Mouse (Mus musculus): ENCODE measurements around the gene Stk4. TPM values are rescaled to one million over a fixed set of nuclear protein-coding genes. Genes with fewer than 3 reads are reported as not detected.

Stk4 gene
- total and polyA plus RNA-seq, 3 experiments = 51.4 to 77.5 (median 64.4) TPM

DNA sequence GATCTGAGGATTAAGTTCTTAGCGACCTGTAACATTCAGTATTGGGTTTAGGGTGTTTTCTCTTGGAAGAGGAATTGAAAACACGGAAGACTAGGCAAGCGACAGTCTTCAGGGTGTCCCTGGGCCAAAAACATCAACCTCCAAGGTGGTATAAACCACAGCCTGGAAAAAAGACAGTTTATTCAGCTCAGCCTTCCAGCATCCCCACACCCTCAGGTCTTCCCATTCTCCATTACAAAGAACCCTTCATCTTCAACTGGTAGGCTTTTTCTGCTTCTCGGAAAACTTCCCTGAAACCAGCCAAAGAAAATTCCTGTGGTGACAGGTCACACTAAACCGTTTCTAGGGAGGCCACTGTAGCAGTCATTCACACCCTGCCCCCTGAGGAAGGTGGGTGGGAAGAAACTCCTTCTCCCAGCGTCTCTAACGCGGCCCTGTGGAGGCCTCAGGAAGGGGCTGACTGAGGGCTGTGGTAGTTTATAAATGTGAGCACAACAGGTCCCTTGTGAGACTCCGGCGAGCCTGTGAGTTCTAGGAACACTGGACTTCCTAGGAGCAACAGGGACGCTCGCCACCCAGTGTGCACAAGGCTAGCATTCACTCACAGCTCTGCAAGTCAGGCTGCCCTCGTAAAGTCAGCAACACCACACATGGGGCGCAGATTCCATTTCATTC, 80.1 kb downstream of the Stk4 start:
- Histone ChIP-seq H3K4me3 (replicated peaks in 1 of 3; ENCODE audit: low read depth in 2 of 3, low read length in 2 of 3, poor library complexity in 1 of 3) (no peak overlapping the region), H3K9ac (ENCODE audit: insufficient read depth, low read depth) (no peak overlapping the region), H3K4me1 (ENCODE audit: control insufficient read depth in 1 of 2, insufficient read depth in 2 of 2) (peaks cover 2 to 38% of the 10 kb centered on the region in 2 experiments; a peak in 3 of 4 replicates), H3K9me3 (replicated peaks; ENCODE audit: low read length) (no peaks in the 10 kb centered on the region), H3K79me2 (replicated peaks; ENCODE audit: control insufficient read depth, extremely low read depth, insufficient read depth, poor library complexity, severe bottlenecking) (no peaks in the 10 kb centered on the region), H3K27me3 (replicated peaks) (no peaks in the 10 kb centered on the region), H3K36me3 (replicated peaks in 1 of 2; ENCODE audit: control insufficient read depth in 1 of 2, insufficient read depth in 1 of 2, low read length in 1 of 2) (peaks cover 77 to 96% of the 10 kb centered on the region in 2 experiments), H3K4me2 (ENCODE audit: insufficient read depth, low read depth, poor library complexity, severe bottlenecking) (no peak overlapping the region), H3K27ac (ENCODE audit: insufficient read depth, low read depth) (no peak overlapping the region)
- TF ChIP-seq USF2 (conservative IDR thresholded peaks at IDR 0.05; ENCODE audit: low read depth, low read length) = no peak
- no peak for TF ChIP-seq PAX5 (IDR thresholded peaks at IDR 0.05; ENCODE audit: low read length)
- no peak for TF ChIP-seq MXI1 (IDR thresholded peaks at IDR 0.05; ENCODE audit: low read depth, low read length)
- no peak for TF ChIP-seq NRF1 (IDR thresholded peaks at IDR 0.05; ENCODE audit: low read depth, low read length)
- TF ChIP-seq MYC (IDR thresholded peaks at IDR 0.05; ENCODE audit: low read depth, low read length) = no peak
- TF ChIP-seq CHD1 (IDR thresholded peaks at IDR 0.05; ENCODE audit: low read depth, low read length) = no peak
- TF ChIP-seq JUN (IDR thresholded peaks at IDR 0.05; ENCODE audit: insufficient read depth, low read depth, low read length) = no peak
- TF ChIP-seq HCFC1 (IDR thresholded peaks at IDR 0.05; ENCODE audit: low read depth, low read length) = no peak
- no peak for TF ChIP-seq ZKSCAN1 (IDR thresholded peaks at IDR 0.05; ENCODE audit: borderline replicate concordance, low read depth, low read length)
- no peak for TF ChIP-seq BHLHE40 (IDR thresholded peaks at IDR 0.05; ENCODE audit: low read depth, low read length)
- no peak for TF ChIP-seq TBP (conservative IDR thresholded peaks at IDR 0.05; ENCODE audit: low read depth, low read length)
- TF ChIP-seq MAZ (IDR thresholded peaks at IDR 0.05; ENCODE audit: low read depth, low read length) = no peak
- no peak for TF ChIP-seq RAD21 (IDR thresholded peaks at IDR 0.05; ENCODE audit: low read depth, low read length)
- TF ChIP-seq USF1 (IDR thresholded peaks at IDR 0.05; ENCODE audit: low read depth, low read length) = no peak
- TF ChIP-seq SMC3 (IDR thresholded peaks at IDR 0.05; ENCODE audit: low read depth, low read length) = no peak
- no peak for TF ChIP-seq MAX (IDR thresholded peaks at IDR 0.05; ENCODE audit: low read length)
- no peak for TF ChIP-seq CTCF (conservative IDR thresholded peaks at IDR 0.05 in 1 of 2, IDR thresholded peaks at IDR 0.05 in 1 of 2; ENCODE audit: low read depth in 2 of 2, low read length in 2 of 2)
- no peak for TF ChIP-seq TCF12 (IDR thresholded peaks at IDR 0.05; ENCODE audit: low read depth, low read length)
- TF ChIP-seq ZMIZ1 (IDR thresholded peaks at IDR 0.05; ENCODE audit: low read depth, low read length) = no peak
- in situ Hi-C loops (cut with MboI; ENCODE audit: low pct_ligation_motif_present, low pct_unique_long_range_greater_than_20kb, low sequenced_read_pairs) = no loop called here
- dilution Hi-C loops (cut with MboI; ENCODE audit: extremely low pct_ligation_motif_present, extremely low pct_unique_long_range_greater_than_20kb, low sequenced_read_pairs) = no loop called here
- DNase-seq (ENCODE audit: extremely low read depth) = no peak

GRCm38 (mm10) chr2:164152341-164152740, 82.2 kb downstream of the Stk4 start:
- H3K9ac ChIP-seq (ENCODE audit: insufficient read depth, low read depth) = no peak overlapping the region
- no peak overlapping the region for H3K4me3 ChIP-seq (replicated peaks in 1 of 3; ENCODE audit: low read depth in 2 of 3, low read length in 2 of 3, poor library complexity in 1 of 3)
- no peaks in the 10 kb centered on the region for H3K79me2 ChIP-seq (replicated peaks; ENCODE audit: control insufficient read depth, extremely low read depth, insufficient read depth, poor library complexity, severe bottlenecking)
- in situ Hi-C loops (cut with MboI; ENCODE audit: low pct_ligation_motif_present, low pct_unique_long_range_greater_than_20kb, low sequenced_read_pairs) (no loop called here), dilution Hi-C loops (cut with MboI; ENCODE audit: extremely low pct_ligation_motif_present, extremely low pct_unique_long_range_greater_than_20kb, low sequenced_read_pairs) (no loop called here)
- H3K27me3 ChIP-seq (replicated peaks) = no peaks in the 10 kb centered on the region
- no peaks in the 10 kb centered on the region for H3K9me3 ChIP-seq (replicated peaks; ENCODE audit: low read length)
- TF ChIP-seq JUN (IDR thresholded peaks at IDR 0.05; ENCODE audit: insufficient read depth, low read depth, low read length) (no peak), USF1 (IDR thresholded peaks at IDR 0.05; ENCODE audit: low read depth, low read length) (no peak), E2F4 (IDR thresholded peaks at IDR 0.05; ENCODE audit: insufficient replicate concordance, low read depth, low read length) (no peak), MXI1 (IDR thresholded peaks at IDR 0.05; ENCODE audit: low read depth, low read length) (no peak), USF2 (conservative IDR thresholded peaks at IDR 0.05; ENCODE audit: low read depth, low read length) (no peak), PAX5 (IDR thresholded peaks at IDR 0.05; ENCODE audit: low read length) (no peak), EP300 (IDR thresholded peaks at IDR 0.05; ENCODE audit: low read length) (no peak)
- H3K27ac ChIP-seq (ENCODE audit: insufficient read depth, low read depth) = no peak overlapping the region
- peaks cover 0 to 17% of the 10 kb centered on the region in 2 experiments; a peak in 2 of 4 replicates for H3K4me1 ChIP-seq (ENCODE audit: control insufficient read depth in 1 of 2, insufficient read depth in 2 of 2)
- no peak for DNase-seq (ENCODE audit: extremely low read depth)
- peaks cover 73 to 95% of the 10 kb centered on the region in 2 experiments for H3K36me3 ChIP-seq (replicated peaks in 1 of 2; ENCODE audit: control insufficient read depth in 1 of 2, insufficient read depth in 1 of 2, low read length in 1 of 2)
- no peak overlapping the region for H3K4me2 ChIP-seq (ENCODE audit: insufficient read depth, low read depth, poor library complexity, severe bottlenecking)
